Mouse (Mus musculus) MEL (cell line): Measurements from ENCODE around the gene Casp2.

ENCODE experiments used
- CHD1 ChIP-seq: IDR thresholded peaks from 2 replicates; pipeline ENCODE4 v1.6.1; 2012; ENCODE audit warnings: low read depth, mild to moderate bottlenecking, inconsistent platforms, low read length, improper control_type of control experiment
- CTCF ChIP-seq, 3 experiments: IDR thresholded peaks in 2 of 3; conservative IDR thresholded peaks in 1 of 3; 2 replicates each; pipeline ENCODE4 v1.5.1; 2011 to 2012; ENCODE audit warnings: low read length in 3 of 3, low read depth in 2 of 3, mild to moderate bottlenecking in 2 of 3, improper control_type of control experiment in 1 of 3, inconsistent platforms in 1 of 3, mixed read lengths in 1 of 3, moderate library complexity in 1 of 3; ENCODE audit not compliant: control insufficient read depth in 1 of 3, insufficient read depth in 1 of 3, poor library complexity in 1 of 3, severe bottlenecking in 1 of 3
- ELF1 ChIP-seq: IDR thresholded peaks from 2 replicates; pipeline ENCODE4 v1.6.1; 2014; ENCODE audit warnings: low read depth, mild to moderate bottlenecking, inconsistent platforms, low read length, improper control_type of control experiment, moderate library complexity
- EP300 ChIP-seq, 2 experiments: IDR thresholded peaks; 2 replicates each; pipeline ENCODE4 v1.6.1; 2011; ENCODE audit warnings: improper control_type of control experiment in 2 of 2, low read length in 2 of 2, low read depth in 1 of 2, mild to moderate bottlenecking in 1 of 2
- GATA1 ChIP-seq: IDR thresholded peaks from 2 replicates; pipeline ENCODE4 v1.6.1; 2011; ENCODE audit warnings: low read depth, low read length, improper control_type of control experiment
- MAZ ChIP-seq: IDR thresholded peaks from 2 replicates; pipeline ENCODE4 v1.6.1; 2012; ENCODE audit warnings: low read depth, mild to moderate bottlenecking, inconsistent platforms, low read length, improper control_type of control experiment
- POLR2A ChIP-seq, 2 experiments: IDR thresholded peaks; 2 replicates each; pipeline ENCODE4 v1.6.1; 2011 to 2012; ENCODE audit warnings: low read length in 2 of 2, mild to moderate bottlenecking in 2 of 2, control low read depth in 1 of 2, improper control_type of control experiment in 1 of 2, low read depth in 1 of 2, moderate library complexity in 1 of 2; ENCODE audit not compliant: control insufficient read depth in 1 of 2, insufficient read depth in 1 of 2, poor library complexity in 1 of 2
- POLR2AphosphoS2 ChIP-seq: IDR thresholded peaks from 2 replicates; pipeline ENCODE4 v1.6.1; 2011; ENCODE audit warnings: low read length, improper control_type of control experiment
- TAL1 ChIP-seq: IDR thresholded peaks from 2 replicates; pipeline ENCODE4 v1.6.1; 2012; ENCODE audit warnings: mild to moderate bottlenecking, inconsistent platforms, low read length, moderate library complexity, mixed read lengths
- UBTF ChIP-seq: IDR thresholded peaks from 2 replicates; pipeline ENCODE4 v1.6.1; 2012; ENCODE audit warnings: low read depth, mild to moderate bottlenecking, inconsistent platforms, low read length, improper control_type of control experiment, moderate library complexity, borderline replicate concordance; ENCODE audit not compliant: insufficient read depth
- USF1 ChIP-seq: IDR thresholded peaks from 2 replicates; pipeline ENCODE4 v1.6.1; 2014; ENCODE audit warnings: low read depth, mild to moderate bottlenecking, inconsistent platforms, low read length, improper control_type of control experiment, moderate library complexity
- USF2 ChIP-seq, 2 experiments: IDR thresholded peaks; 2 replicates each; pipeline ENCODE4 v1.6.1; 2011 to 2012; ENCODE audit warnings: improper control_type of control experiment in 2 of 2, low read length in 2 of 2, borderline replicate concordance in 1 of 2, inconsistent platforms in 1 of 2, low read depth in 1 of 2, mild to moderate bottlenecking in 1 of 2; ENCODE audit not compliant: insufficient read depth in 1 of 2
- ZC3H11A ChIP-seq: IDR thresholded peaks from 2 replicates; pipeline ENCODE4 v1.6.1; 2012; ENCODE audit warnings: low read depth, mild to moderate bottlenecking, inconsistent platforms, low read length, improper control_type of control experiment
- ZNF384 ChIP-seq: IDR thresholded peaks from 2 replicates; pipeline ENCODE4 v1.6.1; 2012; ENCODE audit warnings: low read depth, mild to moderate bottlenecking, inconsistent platforms, low read length, improper control_type of control experiment

DNA sequence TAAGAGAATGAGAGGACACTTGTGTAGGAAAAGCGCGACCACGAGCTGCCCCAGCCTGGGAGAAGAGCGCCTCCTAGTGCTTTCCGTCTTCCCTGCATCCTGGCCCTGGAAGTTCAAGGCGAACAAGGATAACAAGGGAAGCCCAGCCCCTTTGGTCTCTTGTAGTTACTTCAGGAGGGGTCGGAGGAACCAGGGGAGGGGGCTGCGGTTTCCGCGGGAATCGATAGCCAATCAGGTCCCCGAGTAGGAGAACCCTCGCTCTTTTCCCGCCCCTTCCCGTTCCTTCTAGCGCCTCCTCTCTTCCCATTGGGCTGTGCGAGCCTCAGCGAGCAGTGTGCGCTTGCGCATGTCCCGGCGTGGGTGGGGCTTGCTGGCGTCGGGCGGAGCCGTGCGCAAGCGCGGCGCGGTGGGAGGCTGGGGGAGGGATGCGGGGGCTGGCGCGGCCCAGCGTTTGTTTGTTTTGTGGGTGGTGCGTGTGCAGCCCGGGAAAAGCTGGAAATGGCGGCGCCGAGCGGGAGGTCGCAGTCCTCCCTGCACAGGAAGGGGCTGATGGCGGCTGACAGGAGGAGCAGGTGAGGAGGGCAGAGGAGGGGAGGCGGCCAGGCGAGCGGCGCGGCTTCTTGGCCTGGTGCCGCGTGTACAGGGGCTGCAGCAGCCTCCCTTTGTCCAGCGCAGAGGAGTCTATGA lies at the start of gene Casp2:
- TF ChIP-seq CTCF (IDR thresholded peaks at IDR 0.05 in 2 of 3, conservative IDR thresholded peaks at IDR 0.05 in 1 of 3; ENCODE audit: control insufficient read depth in 1 of 3, insufficient read depth in 1 of 3, low read depth in 2 of 3, low read length in 3 of 3, poor library complexity in 1 of 3, severe bottlenecking in 1 of 3) (peak; percentile 68 to 79 (median 74)), POLR2AphosphoS2 (no peak), EP300 (IDR thresholded peaks at IDR 0.05; ENCODE audit: low read depth in 1 of 2, low read length in 2 of 2) (0 out of 4 replicates have a peak, but pooled peaks of 1 of the 2 experiments have one; percentile 9), GATA1 (peak; percentile 37; the same call in 1 of the 2 replicates), MAZ (peak; percentile 43), USF2 (IDR thresholded peaks at IDR 0.05; ENCODE audit: borderline replicate concordance in 1 of 2, insufficient read depth in 1 of 2, low read depth in 1 of 2, low read length in 2 of 2) (no peak), UBTF (no peak), POLR2A (IDR thresholded peaks at IDR 0.05; ENCODE audit: control insufficient read depth in 1 of 2, insufficient read depth in 1 of 2, low read depth in 1 of 2, low read length in 2 of 2, poor library complexity in 1 of 2) (peak; percentile 55 to 70; a peak in 2 of 4 replicates), CHD1 (no peak), USF1 (no peak), ELF1 (peak; percentile 45), ZNF384 (no peak), ZC3H11A (0 out of 2 replicates have a peak, but pooled peaks have one; percentile 28), TAL1 (no peak)
